Mouse (Mus musculus) CD4-positive, CD25-positive, alpha-beta regulatory T cell, adult 9 weeks (primary cell): Measurements from ENCODE around the gene Agrp. TPM values are rescaled to one million over a fixed set of nuclear protein-coding genes. Genes with fewer than 3 reads are reported as not detected.

ENCODE experiments used
- polyA plus RNA-seq: library from polyadenylated mRNA; unstranded; fragments of 100-300 nt; shearing (Covaris generic); gene quantifications from one replicate; pipeline ENCODE4 v1.2.1, GENCODE M21; 2017

The Agrp gene
- 0.72 TPM for polyA plus RNA-seq

DNA sequence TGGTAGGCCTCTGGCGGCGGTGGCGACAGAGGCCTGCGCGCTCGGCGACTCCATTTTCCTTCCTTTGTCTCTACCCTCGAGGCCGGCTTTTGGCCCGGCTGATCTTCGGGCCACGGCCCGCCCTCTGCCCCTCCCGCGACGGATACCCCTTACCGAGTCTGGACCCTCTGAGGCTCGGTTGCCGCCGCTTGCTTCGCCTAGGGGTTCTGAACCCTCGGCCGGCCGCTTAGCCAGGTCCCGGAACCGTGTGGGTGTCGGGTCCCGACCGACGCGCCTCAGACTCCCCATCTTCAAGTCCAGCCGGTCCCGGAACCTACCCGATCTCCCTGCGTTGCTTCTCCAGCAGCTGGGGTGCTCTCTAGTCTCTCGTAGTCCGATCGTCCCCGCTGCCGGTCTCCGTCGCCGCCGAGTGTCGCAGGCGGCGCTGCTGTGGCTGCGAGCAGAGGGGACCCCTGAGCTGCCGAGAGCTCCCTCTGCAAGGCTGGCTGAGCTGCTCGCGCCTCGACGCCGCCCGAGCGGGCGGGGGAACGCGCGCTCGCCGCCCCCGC is at the start of gene Agrp:
TSS of gene Agrp (minus strand) at position 431 of the 548 bp plus-strand sequence.

DNA sequence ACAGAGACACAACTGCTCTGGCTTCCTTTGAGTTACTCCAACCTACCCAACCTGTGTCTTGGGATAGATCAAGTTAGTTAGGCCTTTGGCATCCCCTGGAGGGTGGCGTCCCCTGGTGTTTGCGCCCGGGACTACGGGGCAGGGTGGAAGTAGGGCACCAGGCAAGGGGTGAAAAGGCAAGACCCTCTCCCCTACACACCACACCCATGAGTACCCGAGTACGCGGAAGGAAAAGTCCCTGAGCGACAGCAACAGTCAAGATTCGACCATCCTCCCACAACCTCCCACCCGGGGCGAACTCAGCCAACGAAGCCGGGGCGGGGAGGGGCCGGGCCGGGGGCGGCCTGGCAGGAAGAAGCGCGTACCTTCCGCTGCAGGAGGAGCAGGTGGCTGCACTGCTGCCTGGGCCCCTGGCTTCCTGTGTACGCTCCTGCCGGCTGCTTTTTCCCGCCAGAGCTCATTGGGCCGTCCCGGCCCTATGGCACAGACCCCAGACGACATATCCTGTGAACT is 48.7 kb upstream of the Agrp start, which contains the start of gene Carmil2:
TSS of gene Carmil2 (plus strand) at position 479 of the 513 bp plus-strand sequence.

DNA sequence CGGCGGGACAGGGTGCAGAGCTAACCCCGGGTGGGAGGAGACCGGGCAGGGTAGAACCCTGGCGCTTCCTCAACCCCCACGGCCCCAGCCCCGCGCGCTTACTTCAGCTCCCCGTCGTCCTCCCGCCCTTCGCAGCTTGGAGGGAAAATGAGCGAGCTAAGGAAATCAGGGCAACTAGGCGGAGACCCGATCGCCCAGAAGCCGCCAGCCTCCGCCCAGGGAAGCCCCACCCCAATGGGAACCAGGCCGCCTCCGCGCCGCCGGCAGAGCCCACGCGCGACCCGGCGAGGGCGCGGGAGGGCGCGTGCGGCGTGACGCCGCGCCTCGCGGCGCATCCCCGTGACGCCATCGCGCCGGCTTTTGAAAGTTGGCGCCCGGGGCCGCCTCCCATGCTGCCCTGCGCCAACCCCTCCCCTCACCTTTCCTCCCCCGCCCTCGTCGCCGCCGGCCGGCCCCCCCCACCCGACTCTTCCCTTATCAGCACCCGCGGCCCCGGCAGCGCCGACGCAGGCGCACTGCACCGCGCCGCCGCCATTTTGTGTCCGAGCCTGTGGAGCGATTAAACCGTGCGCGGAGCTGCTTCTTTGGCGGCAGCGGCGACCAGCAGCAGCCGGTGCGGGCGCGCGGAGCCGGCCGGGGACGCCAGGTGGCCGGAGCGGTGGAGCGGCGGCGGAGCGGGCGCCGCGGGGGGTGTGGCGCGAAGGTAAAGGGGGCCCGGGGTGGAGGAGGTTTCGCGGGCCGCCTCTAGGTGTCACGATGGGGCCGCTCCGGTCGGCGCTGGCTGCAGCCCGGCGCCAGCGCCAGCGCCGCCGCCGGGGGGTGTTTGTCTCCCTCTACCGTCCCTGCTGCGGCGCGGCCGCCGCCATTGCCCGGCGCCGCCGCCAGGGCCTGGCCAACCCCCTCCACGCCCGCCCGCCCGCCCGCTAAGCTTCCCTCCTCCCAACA is 903 bp downstream of the Agrp start, which contains the start of gene Ctcf:
TSS of gene Ctcf (plus strand) at position 551 of the 945 bp plus-strand sequence.

DNA sequence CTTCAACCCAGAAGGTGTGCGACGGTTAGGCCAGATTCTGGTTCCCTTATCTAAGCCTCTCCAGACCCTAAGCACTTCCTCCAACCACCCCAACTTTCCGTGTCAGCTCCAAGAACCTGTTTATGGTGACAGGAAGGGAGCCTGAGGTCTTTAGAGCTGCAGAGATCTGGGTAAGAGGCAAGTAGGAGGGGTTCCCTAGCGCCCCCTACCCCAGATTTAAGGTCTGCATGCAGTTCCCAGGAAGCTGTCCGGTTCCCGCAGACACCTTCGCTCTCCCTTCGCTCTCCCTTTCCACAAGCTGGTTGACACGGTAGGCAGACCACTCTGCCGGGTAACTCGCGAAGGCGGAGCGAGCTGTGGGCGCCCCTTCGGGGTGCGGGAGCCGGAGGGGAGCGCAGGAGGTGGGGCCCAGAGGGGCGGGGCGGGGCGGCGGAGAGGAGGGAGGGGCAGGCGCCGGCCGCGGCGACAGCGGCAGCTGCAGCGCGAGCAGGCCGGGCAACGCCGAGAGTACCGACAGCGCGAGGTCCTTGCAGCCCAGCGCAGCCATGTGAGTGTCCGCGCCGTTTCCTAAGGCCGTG is 32.3 kb downstream of the Agrp start, which contains the start of gene Ripor1:
TSS of gene Ripor1 (plus strand) at position 452 of the 578 bp plus-strand sequence.

DNA sequence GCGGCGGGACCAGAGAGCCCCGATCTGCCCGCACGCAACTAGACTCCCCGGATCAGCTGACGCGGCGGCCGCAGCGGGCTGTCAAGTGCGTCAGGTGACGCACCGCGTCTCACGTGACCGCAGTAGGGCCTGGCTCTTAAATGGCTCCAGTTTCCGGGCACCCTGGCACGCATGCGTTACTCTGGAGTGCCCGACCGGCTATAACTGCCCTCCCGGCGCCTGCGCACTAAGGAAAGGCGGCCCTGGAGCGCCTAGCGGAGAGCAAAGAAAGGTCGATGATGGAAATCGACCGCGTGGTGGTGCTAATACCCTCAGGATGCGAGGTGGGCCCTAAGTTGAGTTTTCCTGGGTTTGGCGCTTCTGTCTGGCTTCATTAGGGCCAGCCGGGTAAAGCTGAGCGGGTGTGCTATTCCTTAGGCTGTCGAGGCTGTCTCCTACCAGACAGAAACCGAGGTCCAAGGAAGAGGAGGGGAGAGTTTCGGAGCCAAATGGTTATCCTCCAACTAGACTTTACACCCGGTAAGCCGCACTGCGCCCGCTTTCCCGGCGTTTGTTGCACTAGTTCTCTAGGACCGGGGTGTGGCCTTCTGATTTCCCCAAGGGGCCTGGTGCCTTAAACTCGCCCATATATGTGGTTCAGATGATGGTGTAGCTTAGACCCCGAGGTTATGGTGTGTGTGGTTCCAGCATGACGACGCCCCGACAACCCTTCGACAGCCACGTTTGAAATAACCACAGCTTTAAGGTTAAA is 71.1 kb downstream of the Agrp start, which contains the start of gene Atp6v0d1:
TSS of gene Atp6v0d1 (minus strand) at position 96 of the 751 bp plus-strand sequence.

DNA sequence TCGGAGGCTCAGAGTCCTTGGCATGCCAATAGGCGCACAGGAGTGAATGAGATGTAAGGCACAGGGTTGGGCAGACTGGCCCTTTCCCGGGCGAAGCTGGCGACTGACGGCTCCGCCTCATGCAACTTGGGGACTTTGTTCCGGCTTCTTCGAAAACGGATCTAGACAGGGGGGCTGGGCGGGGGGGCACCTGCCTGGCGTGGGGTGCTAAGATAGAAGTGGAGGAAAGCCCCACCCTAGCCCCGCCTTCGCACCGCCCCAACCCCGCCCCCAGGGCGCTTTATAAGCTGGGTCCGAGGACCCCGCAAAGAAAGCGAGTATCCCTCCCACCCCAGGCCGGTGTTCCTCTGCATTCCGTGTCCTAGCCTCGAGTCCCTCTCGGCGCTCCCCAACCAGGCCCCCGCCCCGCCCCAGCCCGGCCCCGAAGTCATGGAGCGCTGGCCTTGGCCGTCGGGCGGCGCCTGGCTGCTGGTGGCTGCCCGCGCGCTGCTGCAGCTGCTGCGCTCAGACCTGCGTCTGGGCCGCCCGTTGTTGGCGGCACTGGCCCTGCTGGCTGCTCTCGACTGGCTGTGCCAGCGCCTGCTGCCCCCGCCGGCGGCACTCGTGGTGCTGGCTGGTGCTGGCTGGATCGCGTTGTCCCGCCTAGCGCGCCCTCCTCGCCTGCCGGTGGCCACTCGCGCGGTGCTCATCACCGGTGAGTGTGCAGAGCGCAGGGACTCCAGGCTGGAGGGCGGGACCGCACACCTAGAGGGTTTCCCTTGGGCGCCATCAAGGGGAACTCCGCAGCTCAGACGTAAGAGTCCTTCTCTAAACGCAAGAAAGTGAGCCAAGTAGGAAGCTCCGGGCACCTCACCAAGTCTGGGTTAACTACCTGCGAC is 118.5 kb downstream of the Agrp start, which contains the start of gene Hsd11b2:
TSS of gene Hsd11b2 (plus strand) at position 320 of the 878 bp plus-strand sequence.

Other genes with a start within 250 kb of the Agrp start
- not detected for gene Kctd19, start 223.9 kb downstream of the Agrp start, polyA plus RNA-seq
- gene Lrrc36, start 223.8 kb downstream of the Agrp start, polyA plus RNA-seq, result not detected
- not detected for gene Tppp3, start 165.9 kb downstream of the Agrp start, polyA plus RNA-seq
- 2.3 TPM for gene Zdhhc1, start 140.5 kb downstream of the Agrp start, polyA plus RNA-seq
- not detected for gene Hsd11b2, start 118.6 kb downstream of the Agrp start, polyA plus RNA-seq
- 55.5 TPM for gene Atp6v0d1, start 71.3 kb downstream of the Agrp start, polyA plus RNA-seq
- gene Ripor1, start 32.1 kb downstream of the Agrp start, polyA plus RNA-seq, result 11.5 TPM
- 33.9 TPM for gene Ctcf, start 825 bp downstream of the Agrp start, polyA plus RNA-seq
- 12.1 TPM for gene Carmil2, start 48.9 kb upstream of the Agrp start, polyA plus RNA-seq
- gene Acd, start 63.7 kb upstream of the Agrp start, polyA plus RNA-seq, result 95.6 TPM
- 10.6 TPM for gene Pard6a, start 63.8 kb upstream of the Agrp start, polyA plus RNA-seq
- not detected for gene 4933405L10Rik, start 70.3 kb upstream of the Agrp start, polyA plus RNA-seq
- gene Enkd1, start 70.8 kb upstream of the Agrp start, polyA plus RNA-seq, result 3.4 TPM
- 5.5 TPM for gene Gfod2, start 121.3 kb upstream of the Agrp start, polyA plus RNA-seq
- gene Ranbp10, start 190.0 kb upstream of the Agrp start, polyA plus RNA-seq, result 34.6 TPM
- gene Tsnaxip1, start 190.3 kb upstream of the Agrp start, polyA plus RNA-seq, result not detected
- gene Cenpt, start 215.9 kb upstream of the Agrp start, polyA plus RNA-seq, result 20.2 TPM
- 7.6 TPM for gene Thap11, start 217.7 kb upstream of the Agrp start, polyA plus RNA-seq
- 17.9 TPM for gene Nutf2, start 223.2 kb upstream of the Agrp start, polyA plus RNA-seq
- 105 TPM for gene Edc4, start 243.5 kb upstream of the Agrp start, polyA plus RNA-seq